Mouse (Mus musculus): ENCODE results near the gene Rho.

DNA sequence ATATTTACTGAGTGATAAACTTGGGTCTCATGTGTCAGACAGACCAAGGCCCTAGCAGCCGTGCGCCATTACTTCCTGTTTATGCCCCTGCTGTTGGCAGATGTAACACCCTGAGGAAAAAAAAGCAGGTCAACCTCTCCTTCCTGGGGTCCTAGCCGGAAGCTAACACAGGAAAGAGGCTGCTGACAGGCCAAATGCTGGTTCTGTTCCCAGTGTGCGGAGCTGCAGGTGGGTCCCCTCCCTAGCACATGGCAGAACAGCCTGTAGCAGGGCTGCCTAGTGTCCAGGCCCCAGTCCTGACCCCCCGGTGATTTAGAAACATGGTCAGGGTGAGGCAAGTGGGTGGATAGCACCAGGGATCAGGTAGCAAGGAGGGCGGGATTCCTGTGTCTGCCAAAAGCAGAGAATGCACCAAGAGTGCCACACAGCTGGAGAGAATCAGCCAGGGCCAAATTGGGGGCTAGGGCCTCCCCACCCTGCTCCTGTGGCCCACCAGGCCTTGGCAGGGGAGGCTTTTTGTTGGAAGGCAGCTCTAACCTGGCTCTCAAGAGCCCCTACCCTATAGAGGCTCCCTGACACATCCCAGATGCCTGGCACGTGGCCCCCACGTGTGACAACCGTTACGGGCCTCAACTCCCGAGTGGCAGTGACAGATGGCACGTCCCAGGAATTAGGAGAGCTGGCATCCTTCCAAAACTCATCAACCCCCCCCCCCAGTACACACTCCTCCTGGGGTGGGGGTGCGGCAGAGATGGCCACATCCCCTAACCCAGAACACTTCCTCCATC lies 39.9 kb downstream of the Rho start:
- TF ChIP-seq MXI1 (IDR thresholded peaks at IDR 0.05; ENCODE audit: low read depth, low read length) (no peak), MYC (IDR thresholded peaks at IDR 0.05; ENCODE audit: low read depth, low read length) (no peak), HCFC1 (IDR thresholded peaks at IDR 0.05; ENCODE audit: low read depth, low read length) (no peak), CTCF (IDR thresholded peaks at IDR 0.05 in 2 of 3, conservative IDR thresholded peaks at IDR 0.05 in 1 of 3; ENCODE audit: control insufficient read depth in 1 of 3, insufficient read depth in 1 of 3, low read depth in 2 of 3, low read length in 3 of 3, poor library complexity in 1 of 3, severe bottlenecking in 1 of 3) (no peak), RCOR1 (IDR thresholded peaks at IDR 0.05; ENCODE audit: low read depth, low read length) (no peak), NELFE (IDR thresholded peaks at IDR 0.05; ENCODE audit: low read depth, low read length) (no peak), POLR2AphosphoS2 (IDR thresholded peaks at IDR 0.05; ENCODE audit: low read length) (no peak), MAZ (IDR thresholded peaks at IDR 0.05; ENCODE audit: low read depth, low read length) (no peak), TAL1 (IDR thresholded peaks at IDR 0.05; ENCODE audit: low read length) (no peak), EP300 (IDR thresholded peaks at IDR 0.05; ENCODE audit: low read depth in 1 of 2, low read length in 2 of 2) (no peak), ZMIZ1 (IDR thresholded peaks at IDR 0.05; ENCODE audit: low read depth, low read length) (no peak), POLR2A (IDR thresholded peaks at IDR 0.05; ENCODE audit: control insufficient read depth in 1 of 2, insufficient read depth in 1 of 2, low read depth in 1 of 2, low read length in 2 of 2, poor library complexity in 1 of 2) (no peak), RAD21 (IDR thresholded peaks at IDR 0.05; ENCODE audit: low read depth, low read length) (no peak)
